Mouse (Mus musculus) heart, embryonic 12.5 days (tissue): ENCODE measurements at regions not wholly inside any gene's neighbourhood (a gene's known extent, or its start where the extent isn't known, plus 50 kb on each side); places are given as distances from the start of the nearest gene placed in this dataset.
A peak's percentile ranks its signal among the peaks of the same experiment; 100 is the strongest.

Experiments
- ATAC-seq: fragments of 200-750 bp; cut with Nextera tagmentation; 2 replicates; pipeline ENCODE4 v1.8.0; 2017; ENCODE audit warnings: moderate TSS enrichment, moderate library complexity; ENCODE audit not compliant: insufficient number of reproducible peaks, low FRiP score
- H3K27ac ChIP-seq: fragments of 300-500 bp; sonication (generic); 2 replicates; pipeline ENCODE4 v1.5.1; 2016; ENCODE audit warnings: mild to moderate bottlenecking, moderate library complexity; ENCODE audit not compliant: poor library complexity, severe bottlenecking
- H3K27me3 ChIP-seq: fragments of 300-500 bp; sonication (generic); replicated peaks from 2 replicates; pipeline ENCODE4 v1.6.1; 2016; ENCODE audit warnings: mild to moderate bottlenecking, moderate library complexity
- H3K36me3 ChIP-seq: fragments of 300-500 bp; sonication (generic); 2 replicates; pipeline ENCODE4 v1.6.1; 2016; ENCODE audit warnings: mild to moderate bottlenecking, moderate library complexity
- H3K4me1 ChIP-seq: fragments of 300-500 bp; sonication (generic); replicated peaks from 2 replicates; pipeline ENCODE4 v1.6.1; 2016; ENCODE audit warnings: mild to moderate bottlenecking
- H3K4me2 ChIP-seq: fragments of 300-500 bp; sonication (generic); 2 replicates; pipeline ENCODE4 v1.6.1; 2016; ENCODE audit warnings: mild to moderate bottlenecking, moderate library complexity
- H3K4me3 ChIP-seq: fragments of 300-500 bp; sonication (generic); 2 replicates; pipeline ENCODE4 v1.5.1; 2016; ENCODE audit warnings: mild to moderate bottlenecking
- H3K9ac ChIP-seq: fragments of 300-500 bp; sonication (generic); 2 replicates; pipeline ENCODE4 v1.6.1; 2016; ENCODE audit warnings: mild to moderate bottlenecking, moderate library complexity
- H3K9me3 ChIP-seq: fragments of 300-500 bp; sonication (generic); replicated peaks from 2 replicates; pipeline ENCODE4 v1.6.1; 2016; ENCODE audit warnings: mild to moderate bottlenecking, moderate library complexity
- WGBS: fragments of 180-500 bp; shearing (Covaris S2); methylation state at CpG from one replicate; pipeline ENCODE4 v1.1.7; 2016; 5-methylcytosine and 5-hydroxymethylcytosine counted together

GRCm38 (mm10) chr12:51294971-51295477, 52.8 kb upstream of the G2e3 start:
- Histone ChIP-seq H3K27me3 (no peaks in the 10 kb centered on the region), H3K36me3 (no peaks in the 10 kb centered on the region), H3K4me1 (no peaks in the 10 kb centered on the region), H3K9me3 (no peaks in the 10 kb centered on the region), H3K4me2 (no peak overlapping the region), H3K9ac (no peak overlapping the region), H3K27ac (no peak overlapping the region), H3K4me3 (no peak overlapping the region)
- 76% methylated on average over 4 of the region's 4 CpGs for WGBS
- no peak for ATAC-seq

- 59% methylated on average over 1 of the region's 1 CpGs for WGBS
Measured at GRCm38 (mm10) chr12:51278358-51278757, 69.5 kb upstream of the G2e3 start.

GRCm38 (mm10) chr12:51275818-51276538, 71.9 kb upstream of the G2e3 start:
- H3K4me3 ChIP-seq = no peak overlapping the region
- WGBS = 46% methylated on average over 14 of the region's 14 CpGs
- no peaks in the 10 kb centered on the region for H3K9me3 ChIP-seq
- H3K4me1 ChIP-seq = no peaks in the 10 kb centered on the region
- no peak for ATAC-seq
- no peaks in the 10 kb centered on the region for H3K27me3 ChIP-seq
- H3K4me2 ChIP-seq = peak overlapping the region; percentile 33; the same call in 1 of the 2 replicates
- no peak overlapping the region for H3K27ac ChIP-seq
- H3K36me3 ChIP-seq = no peaks in the 10 kb centered on the region
- H3K9ac ChIP-seq = no peak overlapping the region

More at GRCm38 (mm10) chr12:51278358-51278757, 69.5 kb upstream of the G2e3 start:
- no peaks in the 10 kb centered on the region for H3K27me3 ChIP-seq
- no peaks in the 10 kb centered on the region for H3K36me3 ChIP-seq
- no peak overlapping the region for H3K9ac ChIP-seq
- no peak overlapping the region for H3K4me2 ChIP-seq
- no peak for ATAC-seq
- no peak overlapping the region for H3K27ac ChIP-seq
- no peaks in the 10 kb centered on the region for H3K4me1 ChIP-seq
- H3K9me3 ChIP-seq = no peaks in the 10 kb centered on the region
- H3K4me3 ChIP-seq = no peak overlapping the region

- no peak for ATAC-seq
- H3K4me2 ChIP-seq = no peak overlapping the region
- H3K9me3 ChIP-seq = no peaks in the 10 kb centered on the region
- H3K36me3 ChIP-seq = no peaks in the 10 kb centered on the region
- H3K9ac ChIP-seq = no peak overlapping the region
- no peaks in the 10 kb centered on the region for H3K27me3 ChIP-seq
- H3K27ac ChIP-seq = no peak overlapping the region
- no peak overlapping the region for H3K4me3 ChIP-seq
- WGBS = 81% methylated on average over 5 of the region's 5 CpGs
- no peaks in the 10 kb centered on the region for H3K4me1 ChIP-seq
Measured at GRCm38 (mm10) chr12:51273486-51273885, 74.4 kb upstream of the G2e3 start.

GRCm38 (mm10) chr12:51242839-51243238, 105.0 kb upstream of the G2e3 start:
- Histone ChIP-seq H3K9me3 (no peaks in the 10 kb centered on the region), H3K27ac (no peak overlapping the region), H3K27me3 (no peaks in the 10 kb centered on the region), H3K4me2 (no peak overlapping the region), H3K9ac (no peak overlapping the region), H3K4me1 (no peaks in the 10 kb centered on the region), H3K36me3 (no peaks in the 10 kb centered on the region), H3K4me3 (no peak overlapping the region)
- WGBS = 75% methylated on average over 7 of the region's 7 CpGs
- ATAC-seq = no peak

- H3K27ac ChIP-seq = no peak overlapping the region
- no peak overlapping the region for H3K4me2 ChIP-seq
- no peaks in the 10 kb centered on the region for H3K27me3 ChIP-seq
- no peaks in the 10 kb centered on the region for H3K36me3 ChIP-seq
- H3K4me3 ChIP-seq = no peak overlapping the region
- WGBS = 87% methylated on average over 7 of the region's 7 CpGs
- no peaks in the 10 kb centered on the region for H3K4me1 ChIP-seq
- no peak overlapping the region for H3K9ac ChIP-seq
- no peak for ATAC-seq
- no peaks in the 10 kb centered on the region for H3K9me3 ChIP-seq
Measured at GRCm38 (mm10) chr12:51241131-51241781, 106.6 kb upstream of the G2e3 start.

- peaks cover 6% of the 10 kb centered on the region; the same call in 1 of the 2 replicates for H3K9me3 ChIP-seq
- H3K36me3 ChIP-seq = no peaks in the 10 kb centered on the region
- no peak overlapping the region for H3K4me3 ChIP-seq
- H3K27me3 ChIP-seq = no peaks in the 10 kb centered on the region
- H3K27ac ChIP-seq = no peak overlapping the region
- no peak for ATAC-seq
- WGBS = 31% methylated on average over 2 of the region's 2 CpGs
- no peaks in the 10 kb centered on the region for H3K4me1 ChIP-seq
- H3K4me2 ChIP-seq = no peak overlapping the region
- no peak overlapping the region for H3K9ac ChIP-seq
Measured at GRCm38 (mm10) chr12:51211691-51212090, 136.2 kb upstream of the G2e3 start.

GRCm38 (mm10) chr12:51196289-51196688, 151.6 kb upstream of the G2e3 start:
- no peak overlapping the region for H3K9ac ChIP-seq
- ATAC-seq = no peak
- no peak overlapping the region for H3K27ac ChIP-seq
- no peaks in the 10 kb centered on the region for H3K36me3 ChIP-seq
- H3K9me3 ChIP-seq = no peaks in the 10 kb centered on the region
- no peak overlapping the region for H3K4me2 ChIP-seq
- no peak overlapping the region for H3K4me3 ChIP-seq
- H3K27me3 ChIP-seq = no peaks in the 10 kb centered on the region
- WGBS = 55% methylated on average over 5 of the region's 5 CpGs
- H3K4me1 ChIP-seq = no peaks in the 10 kb centered on the region

- Histone ChIP-seq H3K36me3 (no peaks in the 10 kb centered on the region), H3K9me3 (no peaks in the 10 kb centered on the region), H3K9ac (no peak overlapping the region), H3K27ac (no peak overlapping the region), H3K4me1 (no peaks in the 10 kb centered on the region), H3K4me3 (no peak overlapping the region), H3K27me3 (no peaks in the 10 kb centered on the region), H3K4me2 (no peak overlapping the region)
- 64% methylated on average over 8 of the region's 8 CpGs for WGBS
- no peak; the same call in 1 of the 2 replicates for ATAC-seq
Measured at GRCm38 (mm10) chr12:51195136-51195535, 152.7 kb upstream of the G2e3 start.

GRCm38 (mm10) chr12:51190754-51191153, 157.1 kb upstream of the G2e3 start:
- Histone ChIP-seq H3K27me3 (no peaks in the 10 kb centered on the region), H3K9ac (no peak overlapping the region), H3K4me3 (no peak overlapping the region), H3K4me1 (no peaks in the 10 kb centered on the region), H3K4me2 (no peak overlapping the region), H3K36me3 (no peaks in the 10 kb centered on the region), H3K9me3 (no peaks in the 10 kb centered on the region), H3K27ac (no peak overlapping the region)
- WGBS = 32% methylated on average over 1 of the region's 1 CpGs
- no peak for ATAC-seq

GRCm38 (mm10) chr12:51190186-51190585, 157.7 kb upstream of the G2e3 start:
- Histone ChIP-seq H3K4me1 (no peaks in the 10 kb centered on the region), H3K4me2 (no peak overlapping the region), H3K27ac (no peak overlapping the region), H3K36me3 (no peaks in the 10 kb centered on the region), H3K27me3 (no peaks in the 10 kb centered on the region), H3K9me3 (no peaks in the 10 kb centered on the region), H3K9ac (no peak overlapping the region), H3K4me3 (no peak overlapping the region)
- WGBS = 58% methylated on average over 5 of the region's 5 CpGs
- no peak for ATAC-seq
